Mouse (Mus musculus): ENCODE measurements at regions not wholly inside any gene's neighbourhood (a gene's known extent, or its start where the extent isn't known, plus 50 kb on each side); places are given as distances from the start of the nearest gene placed in this dataset.
"Not testable (repeated sequence)": the region's sequence is repeated elsewhere in the genome, so short reads cannot be mapped to it uniquely, and the experiment has no call there.

- intact Hi-C loops (cut with DNase I), result not testable (repeated sequence)
- DNase-seq, result peak in 1 of 2 experiments; percentile 16
Observed at GRCm38 (mm10) chr6:114538185-114538584, 104.7 kb upstream of the Atg7 start.

- intact Hi-C loops (cut with DNase I), result not testable (repeated sequence)
- peak in 1 of 2 experiments; percentile 14 for DNase-seq
Observed at GRCm38 (mm10) chr6:114550096-114550669, 92.7 kb upstream of the Atg7 start.

DNA sequence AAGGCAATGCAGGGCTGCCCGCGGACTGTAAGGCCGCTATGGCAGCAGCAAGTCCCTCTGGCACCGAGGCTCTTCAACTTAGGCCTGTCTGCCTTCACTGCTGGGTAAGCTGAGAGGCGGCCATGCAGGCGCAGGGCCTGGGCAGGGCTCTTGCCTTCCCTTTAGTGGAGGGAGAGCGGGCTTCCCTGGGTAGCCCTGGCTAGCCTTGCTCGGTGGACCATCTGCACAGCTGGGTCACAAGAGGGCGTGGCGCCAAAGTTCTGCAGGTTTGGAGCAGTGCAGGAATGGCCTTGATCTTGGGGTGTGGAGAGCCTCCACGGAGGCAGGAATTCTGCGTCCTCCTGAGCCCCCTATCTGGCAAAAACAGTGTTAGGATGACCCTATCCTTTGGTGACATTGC, 89.8 kb upstream of the Atg7 start:
- intact Hi-C loops (cut with DNase I); DNase-seq: not testable (repeated sequence)

GRCm38 (mm10) chr6:114555186-114555585, 87.7 kb upstream of the Atg7 start:
- intact Hi-C loops (cut with DNase I), result not testable (repeated sequence)
- peak in 1 of 2 experiments; percentile 21 for DNase-seq

DNA sequence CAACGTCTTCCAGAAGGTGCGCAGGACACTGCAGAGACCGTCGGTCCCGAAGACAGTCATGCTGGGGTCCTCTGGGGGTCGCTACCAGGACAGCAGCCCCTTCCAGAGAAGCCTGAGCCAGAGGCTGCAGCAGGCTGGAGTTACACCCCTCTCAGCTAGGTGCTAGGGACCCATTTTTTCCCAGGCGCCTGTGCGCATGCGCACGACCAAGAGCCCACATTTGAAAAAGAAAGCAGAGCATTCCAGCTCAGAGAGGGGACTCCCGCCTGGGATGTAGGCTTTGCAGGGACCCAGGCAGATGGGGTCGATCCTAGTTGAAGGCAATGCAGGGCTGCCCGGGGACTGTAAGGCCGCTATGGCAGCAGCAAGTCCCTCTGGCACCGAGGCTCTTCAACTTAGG, 65.6 kb upstream of the Atg7 start:
- DNase-seq, result peak; percentile 53 to 54
- intact Hi-C loops (cut with DNase I), result not testable (repeated sequence)

All from heart, postnatal 14 days (tissue).